Mouse (Mus musculus) limb, embryonic 10.5 days (tissue): Measurements from ENCODE around the gene Nrip1. TPM values are rescaled to one million over a fixed set of nuclear protein-coding genes. Genes with fewer than 3 reads are reported as not detected.

Experiments used
- DNase-seq: peaks from one replicate; pipeline ENCODE4 v3.0.0-alpha.2; 2017; ENCODE audit warnings: low spot score
- H3K27ac ChIP-seq: fragments of 300-500 bp; sonication (generic); 2 replicates; pipeline ENCODE4 v1.5.1; 2016; ENCODE audit warnings: mild to moderate bottlenecking
- H3K27me3 ChIP-seq: fragments of 300-500 bp; sonication (generic); 2 replicates; pipeline ENCODE4 v1.6.1; 2016; ENCODE audit warnings: low read depth, mild to moderate bottlenecking; ENCODE audit not compliant: poor library complexity, severe bottlenecking
- H3K36me3 ChIP-seq: fragments of 300-500 bp; sonication (generic); 2 replicates; pipeline ENCODE4 v1.6.1; 2016; ENCODE audit warnings: mild to moderate bottlenecking, moderate library complexity
- H3K4me1 ChIP-seq: fragments of 300-500 bp; sonication (generic); 2 replicates; pipeline ENCODE4 v1.6.1; 2016
- H3K4me3 ChIP-seq: fragments of 300-500 bp; sonication (generic); 2 replicates; pipeline ENCODE4 v1.5.1; 2016; ENCODE audit warnings: mild to moderate bottlenecking, moderate library complexity
- H3K9me3 ChIP-seq: fragments of 300-500 bp; sonication (generic); replicated peaks from 2 replicates; pipeline ENCODE4 v1.6.1; 2016; ENCODE audit warnings: mild to moderate bottlenecking
- WGBS: fragments of 180-500 bp; shearing (Covaris S2); methylation state at CpG from one replicate; pipeline ENCODE4 v1.1.7; 2016; 5-methylcytosine and 5-hydroxymethylcytosine counted together
- polyA plus RNA-seq: library from polyadenylated mRNA; unstranded; fragments of >200 nt; fragmentation: Nextera tagmentation; extraction: Ambion mirVana; gene quantifications from 2 replicates; pipeline ENCODE4 v1.2.1, GENCODE M21; 2016

The Nrip1 gene
- polyA plus RNA-seq, 1 experiment from 2014 or later, result 37.3 TPM

DNA sequence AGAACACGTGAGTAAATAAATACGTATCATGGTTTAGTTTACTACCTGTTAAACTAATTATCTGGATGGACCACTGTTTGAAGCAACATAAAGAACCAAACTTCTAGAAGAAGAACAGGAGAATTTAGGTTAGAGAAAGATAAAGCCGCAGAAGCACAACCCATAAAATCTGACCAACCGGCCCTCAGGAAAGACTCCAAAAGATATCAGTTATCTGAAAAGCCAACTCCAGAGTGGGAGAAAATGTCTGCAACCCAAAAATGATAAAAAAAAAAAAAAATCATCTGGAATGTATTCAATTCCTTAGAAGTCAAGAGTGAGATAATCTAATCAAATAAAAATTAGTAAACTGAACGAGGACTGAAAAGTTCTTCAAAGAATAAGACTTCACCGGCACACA, 37.7 kb downstream of the Nrip1 start:
- no peak overlapping the region for H3K4me3 ChIP-seq
- H3K4me1 ChIP-seq, result no peaks in the 10 kb centered on the region; the same call in 1 of the 2 replicates
- no peak overlapping the region for H3K27ac ChIP-seq
- H3K36me3 ChIP-seq, result peaks cover 20% of the 10 kb centered on the region
- no peak for DNase-seq
- no peaks in the 10 kb centered on the region for H3K27me3 ChIP-seq
- H3K9me3 ChIP-seq, result no peaks in the 10 kb centered on the region
- 94% methylated on average over 6 of the region's 6 CpGs for WGBS

DNA sequence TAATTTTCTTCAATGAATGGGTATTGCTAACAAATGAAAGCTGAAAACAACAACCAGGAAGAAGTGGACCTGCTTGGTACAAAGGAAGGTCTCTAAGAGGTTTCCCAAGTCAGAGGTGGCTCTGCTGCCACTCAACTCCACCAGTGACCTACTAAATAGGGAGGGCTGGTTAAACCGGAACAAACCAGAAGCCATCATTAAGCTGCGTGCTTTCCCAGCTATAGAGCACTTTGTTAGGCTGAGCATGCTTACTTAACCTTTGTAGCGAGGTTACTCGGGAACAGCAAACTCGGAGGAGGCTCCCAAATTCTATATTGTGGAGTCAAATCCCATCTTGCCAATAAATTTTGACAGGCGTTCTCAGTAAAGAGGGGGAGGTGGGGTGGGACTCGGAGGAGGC, 41.5 kb downstream of the Nrip1 start:
- Histone ChIP-seq H3K4me3 (no peak overlapping the region), H3K36me3 (peaks cover 13% of the 10 kb centered on the region), H3K9me3 (no peaks in the 10 kb centered on the region), H3K4me1 (no peaks in the 10 kb centered on the region; the same call in 1 of the 2 replicates), H3K27me3 (no peaks in the 10 kb centered on the region), H3K27ac (no peak overlapping the region)
- DNase-seq, result no peak
- WGBS, result 70% methylated on average over 7 of the region's 7 CpGs

DNA sequence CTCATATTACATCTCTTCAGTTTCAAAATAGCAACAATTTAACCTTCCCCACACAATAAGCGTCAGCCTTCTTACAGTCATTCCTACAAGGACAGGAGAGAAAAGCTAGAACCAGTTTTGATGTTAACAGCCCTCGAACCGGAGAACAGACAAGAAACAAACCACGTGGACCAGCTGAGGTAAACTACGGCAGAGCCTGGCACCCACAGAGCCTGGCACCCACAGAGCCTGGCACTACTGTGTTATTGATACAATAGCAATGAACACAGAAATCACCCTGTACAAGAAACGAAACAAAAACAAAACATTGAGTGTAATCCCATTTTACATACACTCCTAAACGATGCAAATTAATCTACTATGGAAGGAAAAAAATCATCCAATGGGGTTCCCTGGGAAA, 42.4 kb downstream of the Nrip1 start:
- no peak overlapping the region for H3K27ac ChIP-seq
- DNase-seq, result no peak
- H3K9me3 ChIP-seq, result no peaks in the 10 kb centered on the region
- H3K27me3 ChIP-seq, result no peaks in the 10 kb centered on the region
- no peak overlapping the region for H3K4me3 ChIP-seq
- H3K36me3 ChIP-seq, result peaks cover 4% of the 10 kb centered on the region; the same call in 1 of the 2 replicates
- WGBS, result 92% methylated on average over 7 of the region's 7 CpGs
- H3K4me1 ChIP-seq, result no peaks in the 10 kb centered on the region; the same call in 1 of the 2 replicates

DNA sequence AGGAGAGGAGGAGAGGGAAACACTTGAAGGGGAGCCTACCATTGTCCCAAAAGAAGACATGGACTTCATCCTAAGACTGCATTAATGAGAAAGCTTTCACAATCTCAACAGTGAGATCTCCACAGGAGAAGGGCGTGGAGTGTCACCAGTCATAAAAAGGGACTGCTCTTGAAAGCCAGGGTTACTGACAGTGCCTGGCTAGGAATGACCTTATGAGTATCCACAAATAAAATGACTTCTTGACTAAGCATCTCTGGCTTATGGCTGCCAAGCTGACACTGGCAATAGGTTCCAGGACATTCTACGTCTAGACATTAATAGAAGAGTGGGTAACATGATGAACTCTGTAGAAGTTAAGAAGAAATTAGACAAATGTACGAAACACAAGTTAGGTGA, 48.3 kb downstream of the Nrip1 start:
- Histone ChIP-seq H3K27ac (no peak overlapping the region), H3K4me1 (peaks cover 22% of the 10 kb centered on the region), H3K36me3 (peaks cover 3% of the 10 kb centered on the region; the same call in 1 of the 2 replicates), H3K4me3 (no peak overlapping the region), H3K27me3 (no peaks in the 10 kb centered on the region), H3K9me3 (no peaks in the 10 kb centered on the region)
- DNase-seq, result no peak
- 89% methylated on average over 3 of the region's 3 CpGs for WGBS

DNA sequence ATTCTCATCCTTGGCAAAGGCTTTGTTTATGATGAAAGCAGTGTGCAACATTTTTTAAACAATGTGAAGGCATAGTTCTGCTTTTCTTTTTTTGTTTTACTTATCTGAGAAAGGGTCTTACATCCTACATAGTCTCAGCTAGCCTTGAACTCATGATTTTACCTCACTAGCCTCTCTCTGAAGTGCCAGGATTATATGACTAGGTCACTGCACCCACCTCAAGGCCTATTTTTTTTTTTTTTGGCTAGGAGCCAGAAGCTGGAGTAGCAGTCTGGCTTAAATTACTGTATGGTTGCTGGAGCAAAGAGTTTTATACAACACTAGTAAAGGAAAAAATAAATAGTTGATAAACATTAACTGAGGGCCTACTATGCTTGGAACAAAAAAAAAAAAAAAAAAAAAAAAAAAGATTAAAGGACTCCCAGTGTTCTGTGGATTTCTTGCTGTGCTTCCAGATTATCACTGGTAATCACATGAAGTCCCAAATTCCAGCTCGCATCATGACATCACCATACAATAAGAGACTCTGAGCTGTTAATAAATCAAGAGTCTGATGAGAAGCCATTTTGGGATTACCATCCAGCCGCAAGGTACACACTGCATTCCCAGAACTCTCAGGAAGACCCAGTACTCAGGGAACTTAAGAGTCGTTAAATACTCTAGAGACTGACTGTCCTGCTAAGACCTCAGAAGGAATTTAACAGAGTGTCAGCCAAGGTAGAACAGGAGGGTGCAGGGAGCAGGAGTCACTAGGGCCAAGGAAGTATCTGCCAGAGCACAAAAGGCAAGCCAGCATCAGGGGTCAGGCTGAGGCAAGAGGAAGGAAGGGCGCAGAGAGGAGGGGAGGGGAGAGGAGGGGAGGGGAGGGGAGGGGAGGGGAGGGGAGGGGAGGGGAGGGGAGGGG, 49.0 kb downstream of the Nrip1 start:
- 80% methylated on average over 3 of the region's 4 CpGs for WGBS
- Histone ChIP-seq H3K9me3 (no peaks in the 10 kb centered on the region), H3K27ac (no peak overlapping the region), H3K4me1 (peaks cover 29% of the 10 kb centered on the region), H3K27me3 (no peaks in the 10 kb centered on the region), H3K4me3 (no peak overlapping the region), H3K36me3 (peaks cover 3% of the 10 kb centered on the region; the same call in 1 of the 2 replicates)
- no peak for DNase-seq

DNA sequence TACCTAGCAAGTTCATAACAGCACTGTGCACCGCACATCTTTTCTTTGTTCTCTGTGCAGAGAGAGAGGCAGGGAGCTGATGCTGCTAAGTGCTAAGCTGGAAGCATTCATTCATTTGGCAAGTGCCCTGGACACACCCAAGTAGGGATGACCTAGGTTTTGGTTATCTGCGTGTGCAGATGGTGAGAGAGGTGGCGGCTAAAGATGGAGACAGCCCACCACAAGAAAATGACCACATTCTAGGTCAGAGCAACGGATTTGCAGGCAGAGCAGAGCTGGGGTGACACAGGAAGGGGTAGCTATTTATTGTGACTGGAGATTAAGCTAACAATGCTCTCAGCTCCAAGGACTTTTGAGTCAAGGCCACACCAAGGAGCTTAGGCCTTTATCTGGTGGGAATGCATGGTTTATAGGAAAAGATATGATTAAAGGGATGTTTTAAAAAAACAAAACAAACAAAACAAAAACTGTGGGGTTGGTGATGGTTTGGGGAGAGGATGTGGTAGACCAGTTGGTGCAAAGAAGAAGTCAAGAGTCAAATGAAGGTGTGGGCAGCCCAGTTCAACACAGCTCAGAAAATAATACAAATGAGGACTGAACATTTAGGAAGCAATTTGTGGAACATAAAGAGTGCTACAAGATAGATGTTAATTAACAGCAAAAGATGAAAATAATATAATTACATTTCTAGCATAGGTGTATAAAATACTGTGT, 49.9 kb downstream of the Nrip1 start:
- Histone ChIP-seq H3K4me3 (no peak overlapping the region), H3K27me3 (no peaks in the 10 kb centered on the region), H3K9me3 (no peaks in the 10 kb centered on the region), H3K4me1 (peaks cover 36% of the 10 kb centered on the region), H3K36me3 (peaks cover 3% of the 10 kb centered on the region; the same call in 1 of the 2 replicates), H3K27ac (no peak overlapping the region)
- WGBS, result 81% methylated on average over 4 of the region's 4 CpGs
- DNase-seq, result no peak

DNA sequence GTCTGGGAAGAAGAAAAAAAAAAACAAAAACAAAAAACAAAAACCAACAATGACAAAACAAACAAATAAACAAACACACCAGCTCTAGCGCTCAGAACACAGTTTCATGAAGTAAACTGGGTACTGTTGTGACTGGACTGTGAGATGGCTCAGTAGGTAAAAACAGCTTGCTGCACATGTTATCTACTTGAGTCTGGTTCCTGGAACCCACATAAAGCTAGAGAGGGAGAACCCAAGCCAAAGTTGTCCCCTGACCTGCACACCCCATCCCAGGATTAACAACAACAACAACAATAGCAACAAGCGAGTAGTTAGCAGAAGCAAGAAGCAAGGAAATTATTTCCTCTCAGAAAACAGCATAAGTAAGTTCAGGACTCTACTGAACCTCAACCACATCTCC, 50.5 kb downstream of the Nrip1 start:
- Histone ChIP-seq H3K4me1 (peaks cover 39% of the 10 kb centered on the region), H3K36me3 (peaks cover 3% of the 10 kb centered on the region; the same call in 1 of the 2 replicates), H3K4me3 (no peak overlapping the region), H3K27ac (no peak overlapping the region), H3K9me3 (no peaks in the 10 kb centered on the region), H3K27me3 (no peaks in the 10 kb centered on the region)
- WGBS, result 89% methylated on average over 2 of the region's 2 CpGs
- no peak for DNase-seq

DNA sequence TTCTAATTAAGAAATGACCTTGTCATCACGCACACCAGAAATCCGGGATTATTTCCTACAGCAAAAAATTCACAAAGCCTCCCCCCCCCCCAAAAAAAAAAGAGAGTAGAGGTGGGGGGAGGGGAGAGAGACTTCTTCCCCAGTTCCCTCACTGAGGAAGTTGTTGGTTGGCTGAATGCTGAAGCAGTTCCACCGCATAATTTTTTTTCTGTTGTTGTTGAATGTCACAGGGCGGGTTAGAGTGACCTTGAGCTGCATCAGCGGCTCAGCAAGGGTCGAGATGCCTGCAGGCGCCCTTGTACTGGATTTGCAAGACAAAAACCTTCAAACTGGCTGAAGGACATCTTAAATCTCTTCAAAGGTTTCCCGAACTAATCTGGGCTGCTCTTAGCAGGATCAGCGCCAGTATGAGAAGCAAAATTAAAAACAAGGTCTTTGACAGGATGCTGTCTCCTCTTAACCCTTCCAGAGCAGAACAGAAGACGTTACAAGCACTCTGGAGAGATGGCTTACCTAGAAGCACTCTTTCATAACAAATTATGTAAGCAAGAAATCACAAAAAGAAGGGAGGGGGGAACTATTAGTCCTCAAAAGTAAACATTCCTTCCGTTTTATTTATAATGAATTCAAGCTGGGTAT, 52.0 kb downstream of the Nrip1 start:
- H3K4me3 ChIP-seq, result no peak overlapping the region
- peaks cover 42% of the 10 kb centered on the region for H3K4me1 ChIP-seq
- no peaks in the 10 kb centered on the region for H3K36me3 ChIP-seq
- WGBS, result 13% methylated on average over 11 of the region's 11 CpGs
- H3K27me3 ChIP-seq, result no peaks in the 10 kb centered on the region
- no peaks in the 10 kb centered on the region for H3K9me3 ChIP-seq
- H3K27ac ChIP-seq, result no peak overlapping the region
- DNase-seq, result no peak

DNA sequence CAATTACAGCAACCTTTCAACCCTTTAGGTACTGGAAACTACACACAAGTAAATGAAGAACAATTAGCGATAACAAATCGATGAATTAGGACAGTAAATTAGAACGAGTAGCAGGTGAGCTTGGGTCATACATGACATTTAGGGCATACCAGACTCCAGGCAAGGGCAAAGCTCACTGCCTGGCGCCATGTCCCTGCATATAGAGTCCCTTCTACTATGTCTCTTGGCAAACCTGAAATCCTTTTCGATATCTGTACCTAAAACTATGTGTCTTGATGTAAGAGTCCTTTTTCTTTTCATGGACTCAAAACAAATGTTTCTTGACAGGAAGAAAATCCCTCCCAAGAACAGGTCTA, 53.5 kb downstream of the Nrip1 start:
- Histone ChIP-seq H3K36me3 (no peaks in the 10 kb centered on the region), H3K27ac (no peak overlapping the region), H3K4me3 (no peak overlapping the region), H3K4me1 (peaks cover 42% of the 10 kb centered on the region), H3K9me3 (no peaks in the 10 kb centered on the region), H3K27me3 (no peaks in the 10 kb centered on the region)
- 41% methylated on average over 5 of the region's 5 CpGs for WGBS
- DNase-seq, result no peak

DNA sequence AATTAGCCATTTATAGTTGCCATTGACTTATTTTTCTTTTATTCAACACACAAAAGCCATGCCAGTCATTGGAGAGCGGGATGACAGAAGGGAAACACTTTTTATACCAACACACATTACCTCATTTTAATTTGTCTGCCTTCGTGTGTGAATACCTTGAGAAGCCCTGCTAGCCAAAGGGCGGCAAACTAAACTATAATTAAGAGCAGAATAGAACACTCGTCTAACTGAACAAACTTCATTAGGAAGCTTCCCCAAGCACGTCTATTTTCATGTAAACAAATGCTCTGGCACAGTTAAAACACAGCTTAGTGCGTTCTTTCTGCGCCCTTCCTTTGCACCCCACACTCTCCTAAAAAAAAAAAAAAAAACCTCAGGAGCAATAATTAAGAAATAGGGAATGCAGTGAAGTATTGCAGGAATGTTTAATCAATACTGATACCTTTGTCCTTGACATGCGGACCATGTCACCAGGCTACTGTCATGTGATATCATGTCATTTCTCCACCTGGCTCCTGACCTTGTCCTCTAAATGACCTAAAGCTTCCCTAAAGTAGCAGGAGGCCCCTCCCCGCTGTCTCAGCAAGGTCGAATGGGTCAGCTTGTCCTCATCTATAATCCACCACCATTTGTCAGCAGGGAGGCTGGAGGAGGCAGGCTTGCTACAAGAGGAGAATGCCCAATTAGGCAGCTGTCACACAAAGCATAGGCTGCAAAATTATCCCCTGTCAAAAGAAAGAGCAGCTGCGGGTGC, 54.1 kb downstream of the Nrip1 start:
- no peaks in the 10 kb centered on the region for H3K27me3 ChIP-seq
- H3K4me1 ChIP-seq, result peaks cover 42% of the 10 kb centered on the region
- 34% methylated on average over 11 of the region's 11 CpGs for WGBS
- no peak overlapping the region for H3K27ac ChIP-seq
- H3K4me3 ChIP-seq, result no peak overlapping the region
- DNase-seq, result peak; percentile 67
- H3K36me3 ChIP-seq, result no peaks in the 10 kb centered on the region
- H3K9me3 ChIP-seq, result no peaks in the 10 kb centered on the region

DNA sequence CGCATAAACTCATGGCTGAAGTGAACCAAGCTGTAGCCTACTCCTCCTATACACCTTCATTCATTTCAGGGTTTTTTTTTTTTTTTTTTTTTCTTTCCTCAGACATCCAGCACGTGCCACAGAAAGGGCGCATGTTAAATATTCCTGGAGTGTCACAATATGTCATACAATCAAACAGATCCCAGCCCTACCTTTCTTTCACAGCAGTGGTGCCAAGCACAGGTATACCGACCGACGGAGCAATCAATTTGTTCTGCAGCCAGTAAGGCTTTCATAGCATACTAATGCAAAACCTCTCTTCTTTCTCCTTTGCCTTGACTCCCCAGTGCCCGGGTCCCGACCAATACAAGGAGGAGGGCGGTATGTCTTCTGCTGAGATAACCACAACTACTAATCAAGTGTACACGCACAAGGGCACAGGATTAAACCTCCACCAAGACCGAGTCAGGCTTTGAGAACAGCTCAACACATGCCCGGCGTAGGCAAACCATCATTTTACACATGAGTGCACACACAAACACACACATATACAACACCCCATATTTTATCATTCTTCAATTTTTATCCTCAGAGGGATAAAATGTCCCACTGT, 55.2 kb downstream of the Nrip1 start:
- no peaks in the 10 kb centered on the region for H3K9me3 ChIP-seq
- DNase-seq, result no peak
- H3K4me1 ChIP-seq, result peaks cover 42% of the 10 kb centered on the region
- H3K4me3 ChIP-seq, result no peak overlapping the region
- WGBS, result 91% methylated on average over 13 of the region's 13 CpGs
- H3K36me3 ChIP-seq, result no peaks in the 10 kb centered on the region
- no peak overlapping the region for H3K27ac ChIP-seq
- H3K27me3 ChIP-seq, result no peaks in the 10 kb centered on the region
